Mouse (Mus musculus) small intestine, adult 2 months (tissue): ENCODE data around the gene H13.

Experiments used
- CTCF ChIP-seq: fragments of 200-500 bp; IDR thresholded peaks from 2 replicates; pipeline ENCODE4 v1.5.1; 2012; ENCODE audit warnings: low read depth, mild to moderate bottlenecking, control low read depth, inconsistent platforms, low read length, moderate library complexity, mixed read lengths; ENCODE audit not compliant: insufficient replicate concordance, insufficient read length; ENCODE audit errors: extremely low read depth
- POLR2A ChIP-seq: fragments of 200-500 bp; IDR thresholded peaks from 2 replicates; pipeline ENCODE4 v1.6.1; 2012; ENCODE audit warnings: low read depth, mild to moderate bottlenecking, control low read depth, inconsistent platforms, low read length, moderate library complexity

DNA sequence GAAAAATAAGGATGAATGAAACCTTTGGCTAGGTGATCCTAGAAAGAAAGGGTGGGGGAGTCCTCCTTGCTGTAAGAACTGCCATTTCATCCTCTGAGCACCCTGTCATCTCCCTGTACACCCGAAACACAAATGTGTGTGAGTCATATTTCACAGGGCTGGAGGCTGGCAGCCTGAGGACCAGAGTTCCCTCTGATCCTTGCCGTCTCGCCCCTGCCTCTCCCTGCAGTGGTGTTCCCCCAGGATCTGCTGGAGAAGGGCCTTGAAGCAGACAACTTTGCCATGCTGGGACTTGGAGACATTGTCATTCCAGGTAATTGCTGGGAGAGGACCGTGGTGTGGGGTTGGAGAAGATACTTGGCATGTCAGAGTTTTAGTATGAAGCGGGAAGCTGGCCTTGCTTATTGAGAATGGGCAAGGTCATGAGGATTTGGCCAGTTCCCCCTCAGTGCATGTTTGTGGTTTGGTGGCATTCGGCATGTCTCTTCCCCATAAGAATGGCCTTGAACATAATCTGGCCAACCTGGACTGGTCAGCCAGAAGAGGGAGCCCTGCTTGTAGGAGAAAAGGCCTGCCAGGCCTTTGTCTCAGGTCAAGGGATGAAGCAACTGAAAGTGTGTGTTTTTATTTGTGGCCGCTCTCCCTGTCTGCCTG, 22.4 kb downstream of the H13 start:
- TF ChIP-seq POLR2A, result no peak
- TF ChIP-seq CTCF, result peak; percentile 36; the same call in 1 of the 2 replicates
